Mouse (Mus musculus) cerebellum, postnatal 4 days (tissue): Measurements from ENCODE around the gene Ydjc.

Experiments
- DNase-seq, 2 experiments: peaks; one replicate each; pipeline ENCODE4 v3.0.0; 2022; ENCODE audit warnings: low spot score in 2 of 2, mixed read lengths in 1 of 2

Gene Ydjc

DNA sequence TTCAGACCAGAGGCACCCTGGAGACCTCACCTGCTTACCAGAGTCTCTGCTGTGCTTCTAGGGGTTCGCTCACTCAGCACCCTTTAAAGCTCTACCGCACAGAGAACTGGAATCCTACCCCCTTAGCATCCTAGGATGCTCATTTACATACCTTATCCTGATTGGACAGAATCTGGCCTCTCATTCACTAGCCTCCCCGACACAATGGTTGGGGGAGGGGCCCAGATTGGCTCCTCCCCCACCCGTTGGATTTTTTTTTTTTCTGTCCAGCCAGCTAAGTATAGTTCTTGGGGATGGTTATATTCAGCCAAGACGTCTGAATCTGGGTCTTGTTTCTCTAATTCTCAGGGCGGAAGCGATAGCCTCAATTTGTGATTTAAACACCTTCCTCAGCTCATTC is at the start of gene Ydjc:
Gene Ydjc, plus strand, starts transcription at position 283 of the 400 bp plus-strand sequence.
- DNase-seq: no peak

DNA sequence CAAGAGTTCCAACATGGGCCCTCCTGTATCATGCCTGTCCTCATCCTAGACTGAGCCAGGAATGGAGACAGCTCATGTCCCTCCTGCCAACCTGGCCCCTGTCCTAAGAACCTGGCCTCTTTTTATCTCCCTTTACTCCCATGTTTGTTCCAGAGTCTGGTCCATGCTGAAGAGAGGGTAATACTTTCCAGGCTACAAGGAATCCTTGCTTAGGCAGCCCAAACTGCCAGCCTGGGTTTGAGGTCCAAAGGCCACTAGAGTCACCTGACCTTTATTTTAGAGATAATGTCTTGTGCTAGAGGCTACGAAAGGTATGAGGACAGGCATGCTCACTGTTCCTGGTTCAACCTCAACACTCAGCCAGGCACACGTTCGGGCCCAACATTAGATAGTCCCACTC is 47.5 kb upstream of the Ydjc start:
- no peak for DNase-seq

DNA sequence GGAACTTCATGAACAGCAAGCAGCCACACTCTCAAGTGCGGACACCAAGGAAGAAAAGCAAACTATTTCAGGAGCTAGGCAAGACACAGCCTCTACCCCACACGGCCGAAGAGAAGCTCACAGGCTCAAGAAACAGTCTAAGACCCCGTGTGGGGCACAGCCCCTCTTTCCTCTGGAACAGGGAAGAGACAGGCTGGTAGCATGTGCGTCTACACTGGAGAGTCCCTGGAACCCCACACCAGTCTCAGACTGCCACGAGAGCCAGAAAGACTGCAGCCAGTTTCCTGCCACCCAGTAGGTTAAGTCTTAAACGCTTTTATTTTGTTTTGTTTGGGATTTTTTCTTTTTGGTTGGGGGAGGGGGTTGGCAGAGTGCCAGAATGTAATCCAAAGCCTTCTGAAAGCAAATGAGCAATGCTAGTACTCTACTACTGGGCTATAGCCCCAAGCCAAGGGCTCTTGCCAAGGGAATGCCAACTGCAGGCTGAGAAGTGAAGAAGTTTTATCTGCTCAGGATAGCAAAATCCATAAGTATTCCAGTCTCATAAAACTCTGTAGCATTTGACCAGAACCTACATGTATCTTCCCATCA is 41.7 kb upstream of the Ydjc start:
- DNase-seq: peak in 1 of 2 experiments; percentile 25

DNA sequence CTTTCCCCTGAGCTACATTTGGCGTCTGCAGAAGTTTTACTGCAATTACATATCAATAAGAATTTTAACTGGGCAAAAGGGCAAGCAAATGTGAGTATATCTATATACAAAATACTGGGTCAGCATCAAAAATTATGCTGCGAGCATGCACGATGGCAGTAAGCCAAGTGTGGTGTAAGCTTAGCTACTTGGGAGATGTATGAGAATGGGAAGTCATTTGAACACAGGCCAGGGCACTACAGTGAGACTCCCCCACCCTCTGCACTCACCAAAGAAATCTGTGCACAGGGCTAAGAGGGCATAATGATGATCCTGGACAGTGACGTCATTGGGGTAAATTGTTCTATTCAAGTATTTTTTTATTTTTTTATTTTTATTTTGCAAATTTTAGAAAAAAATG is 39.8 kb upstream of the Ydjc start:
- no peak for DNase-seq

DNA sequence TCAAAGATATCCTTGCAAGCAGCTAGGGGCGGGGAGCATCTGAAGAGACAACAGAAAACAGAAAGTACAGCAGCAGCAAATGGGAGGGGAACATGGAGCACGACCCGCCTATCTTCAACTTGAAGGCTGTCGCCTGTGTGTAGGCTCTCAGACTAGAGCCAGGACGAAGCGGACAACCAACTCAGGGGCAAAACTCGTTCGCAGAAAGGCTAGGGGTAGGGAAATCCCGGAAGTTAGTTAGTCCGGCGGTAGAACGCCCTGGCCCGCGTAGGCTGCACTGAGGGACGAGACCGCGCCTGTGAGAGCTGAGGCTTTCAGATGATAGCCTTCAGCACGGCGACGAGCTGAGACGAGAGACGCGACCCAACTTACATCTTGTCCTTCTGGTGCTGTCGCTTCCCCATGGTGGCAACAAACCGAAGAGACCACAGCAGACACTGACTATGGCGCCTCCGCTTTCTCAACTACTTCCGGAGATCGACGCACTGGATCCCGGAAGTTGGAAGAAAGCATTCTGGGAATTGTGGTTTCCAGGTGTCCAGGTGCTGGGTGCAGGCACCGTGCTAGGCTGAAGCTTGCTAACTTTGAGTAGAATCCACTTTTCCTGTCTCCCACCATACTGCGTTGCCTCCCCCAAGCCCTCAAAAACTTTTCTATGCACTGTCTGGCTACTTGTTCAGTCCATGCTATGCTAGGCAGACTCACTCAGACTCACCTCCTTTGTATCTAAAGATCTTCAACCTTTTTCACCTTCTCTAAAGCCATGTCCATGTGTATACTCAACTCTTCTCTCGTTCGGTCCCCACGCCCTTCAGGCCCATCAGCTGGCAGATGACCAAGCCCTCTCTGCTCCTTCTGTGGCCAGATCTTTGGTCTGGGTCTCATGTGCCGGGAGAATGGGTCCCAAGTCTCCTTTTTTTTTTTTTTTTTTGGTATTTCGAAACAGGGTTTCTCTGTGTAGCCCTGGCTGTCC is 33.4 kb upstream of the Ydjc start, which contains the start of gene Ppil2:
Gene Ppil2, minus strand, starts transcription at position 487 of the 973 bp plus-strand sequence.
- DNase-seq: peak in 1 of 2 experiments; percentile 51

DNA sequence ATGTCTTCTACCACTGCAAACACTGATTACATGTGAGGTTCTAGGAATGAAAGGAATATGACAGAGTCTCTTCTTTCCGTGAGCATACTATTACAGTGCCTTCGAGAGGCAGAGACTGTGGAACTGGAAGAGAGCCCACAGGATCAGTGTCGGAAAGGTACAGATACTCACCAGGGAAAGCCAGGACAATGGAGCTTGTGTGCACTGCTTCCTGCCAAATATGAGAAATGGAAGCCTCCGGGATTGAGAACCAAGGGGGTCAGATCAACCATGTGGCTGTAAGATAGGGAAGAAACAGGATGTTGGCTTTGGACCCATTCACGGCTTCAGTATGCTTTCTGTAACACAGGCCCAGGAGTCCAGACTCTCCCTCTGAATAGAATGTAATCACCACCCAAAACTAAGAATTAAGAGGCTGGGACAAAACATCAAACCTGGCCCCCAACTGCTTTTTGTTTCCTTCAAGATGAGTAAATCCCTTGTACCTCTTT is 27.1 kb upstream of the Ydjc start:
- DNase-seq: no peak

DNA sequence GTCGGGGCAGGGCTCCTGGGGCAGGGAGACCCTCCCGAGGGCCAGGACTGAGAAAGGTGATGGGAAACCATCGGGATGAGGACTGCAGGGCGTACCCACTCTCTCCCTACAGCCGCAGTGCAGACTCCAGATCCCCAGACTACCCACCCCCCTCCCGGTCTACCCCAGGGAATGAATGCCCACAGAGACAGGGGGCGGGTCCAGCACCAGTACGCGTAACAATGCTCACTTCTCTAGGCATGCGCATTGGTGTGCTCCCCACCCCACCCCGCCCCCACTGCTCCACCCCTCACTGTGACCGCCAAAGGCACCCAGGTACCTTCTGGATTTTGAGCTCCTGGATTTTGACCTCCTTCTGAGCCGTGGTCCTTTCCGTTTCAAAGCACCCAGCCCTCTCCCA is 22.9 kb upstream of the Ydjc start:
- DNase-seq: no peak

DNA sequence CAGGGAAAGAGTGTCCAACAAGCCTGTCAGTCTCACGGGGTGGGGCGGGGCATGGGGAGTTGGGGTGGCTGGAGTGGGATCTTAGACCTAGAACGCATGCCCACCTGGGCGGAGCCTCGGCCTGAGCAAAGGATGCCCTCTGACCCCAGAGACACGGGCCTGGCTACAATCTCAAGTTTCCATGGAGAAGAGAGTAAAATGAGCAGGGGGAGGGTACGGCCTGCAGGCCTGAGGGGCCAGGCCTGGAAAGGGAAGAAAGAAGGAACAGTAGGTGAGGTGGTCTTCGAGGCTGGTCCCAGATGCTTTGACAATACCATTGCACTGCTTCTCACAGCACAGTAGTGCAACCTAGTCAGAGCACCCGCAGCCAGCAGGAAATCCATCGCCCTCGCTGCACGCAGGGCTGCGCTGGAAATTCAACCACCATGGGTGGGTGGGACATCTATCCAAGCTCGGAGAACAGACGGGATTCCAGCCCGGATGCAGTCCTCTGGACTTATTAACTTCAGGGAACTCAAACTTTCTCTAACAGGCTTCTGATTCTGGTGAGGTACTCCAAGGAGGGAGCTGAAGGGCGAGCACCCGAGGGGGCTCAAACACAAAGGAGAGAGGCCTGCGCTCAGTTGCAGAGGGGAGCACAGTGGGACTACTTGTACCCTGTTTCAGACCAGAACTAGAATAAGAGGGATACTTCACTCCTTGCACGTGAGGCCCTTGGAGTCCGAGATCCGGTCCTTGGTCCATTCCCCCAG is 20.1 kb upstream of the Ydjc start:
- DNase-seq: no peak

DNA sequence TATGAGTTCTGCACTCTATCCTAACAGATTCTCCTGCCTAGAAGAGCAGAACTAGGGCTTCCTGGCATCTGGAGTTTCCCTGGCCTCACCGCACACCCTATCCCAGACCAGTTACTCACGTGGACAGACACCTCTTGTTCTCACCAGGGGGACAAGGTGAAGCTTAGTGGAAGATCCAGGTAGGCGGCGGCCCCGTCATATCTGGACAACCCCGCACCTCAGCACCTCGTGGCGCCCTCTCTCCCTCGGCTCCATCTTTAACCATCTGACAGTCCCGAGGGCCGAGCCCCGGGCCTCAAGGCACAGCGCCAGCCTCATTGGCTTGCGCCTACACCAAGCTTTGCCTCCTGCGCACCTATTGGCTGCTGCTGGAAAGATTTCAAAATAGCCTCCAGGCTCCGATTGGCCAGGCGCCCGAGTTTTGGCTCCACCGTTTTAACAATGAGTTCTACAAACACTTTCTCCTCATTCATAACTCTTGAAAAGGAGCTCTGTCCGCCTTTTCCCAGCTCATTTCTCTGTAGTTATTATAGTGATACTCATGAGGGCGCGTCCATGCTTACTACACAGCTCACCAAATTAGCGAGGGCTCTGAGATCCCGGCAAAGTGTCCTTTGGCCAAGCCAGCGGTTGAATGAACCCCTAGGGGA is 19.4 kb upstream of the Ydjc start, which contains the start of gene 2610318N02Rik:
Gene 2610318N02Rik, minus strand, starts transcription at position 297 of the 650 bp plus-strand sequence.
- peak in 1 of 2 experiments; percentile 76 for DNase-seq

DNA sequence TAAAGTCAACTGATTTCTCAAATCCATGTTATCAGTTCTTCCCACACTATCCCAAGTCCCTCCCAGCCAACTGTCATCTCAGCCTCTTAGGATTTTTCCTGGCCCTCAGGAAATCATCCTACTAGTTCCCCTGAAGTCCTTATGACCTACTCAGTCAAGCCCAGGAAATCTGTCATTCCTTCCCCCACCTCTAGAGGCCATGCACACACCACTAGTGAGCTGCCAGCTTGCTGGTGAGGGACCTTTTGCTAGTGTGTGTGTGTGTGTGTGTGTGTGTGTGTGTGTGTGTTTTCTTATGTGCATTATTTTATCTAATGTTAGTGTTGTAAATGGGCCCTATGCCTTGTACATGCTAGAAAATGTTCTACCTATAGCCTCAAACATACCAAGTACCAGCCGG is 17.1 kb upstream of the Ydjc start:
- peak in 1 of 2 experiments; percentile 20 for DNase-seq

DNA sequence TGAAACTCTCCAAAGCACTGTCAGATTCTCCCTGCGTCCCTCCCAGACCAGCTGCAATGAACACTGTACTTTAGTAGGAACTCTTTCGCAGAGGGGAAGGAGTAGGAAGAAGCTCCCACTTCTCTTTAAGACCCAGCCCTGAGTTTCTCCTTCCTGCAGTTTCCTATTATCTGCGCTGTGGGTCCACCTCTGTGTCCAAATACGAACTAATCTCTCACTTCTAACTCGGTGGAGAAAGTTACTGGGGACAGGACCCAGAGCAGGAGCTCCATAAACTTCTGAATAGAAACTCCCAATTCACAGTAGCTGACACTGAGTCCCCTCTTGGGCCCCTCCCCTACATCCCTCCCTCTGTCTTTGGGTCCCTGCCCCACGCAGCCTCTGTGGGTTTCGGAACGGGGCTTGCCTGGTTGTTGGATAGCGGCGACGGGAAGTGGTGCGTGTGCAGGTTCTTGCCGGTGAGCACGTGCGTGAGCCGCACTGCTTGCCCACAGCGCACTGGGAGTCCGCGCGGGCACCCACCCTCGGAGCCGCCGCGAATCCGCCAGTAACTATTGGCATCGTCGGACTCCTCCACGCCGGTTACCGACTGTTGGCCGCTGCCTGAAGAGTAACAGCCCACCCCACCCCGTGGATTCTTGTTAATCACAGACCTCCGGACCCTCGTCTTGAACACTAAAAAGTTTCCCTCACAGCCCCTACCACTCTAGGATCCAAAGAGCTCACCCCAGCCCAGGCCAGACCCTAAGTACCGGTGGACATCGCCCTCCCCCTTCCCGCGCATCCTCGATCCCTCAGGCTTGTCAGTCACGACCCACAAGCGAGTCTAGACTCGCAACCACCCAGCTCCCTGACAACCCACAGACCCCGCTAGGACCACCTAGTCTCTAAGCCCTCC is 13.0 kb upstream of the Ydjc start:
- DNase-seq: peak in 1 of 2 experiments; percentile 11

DNA sequence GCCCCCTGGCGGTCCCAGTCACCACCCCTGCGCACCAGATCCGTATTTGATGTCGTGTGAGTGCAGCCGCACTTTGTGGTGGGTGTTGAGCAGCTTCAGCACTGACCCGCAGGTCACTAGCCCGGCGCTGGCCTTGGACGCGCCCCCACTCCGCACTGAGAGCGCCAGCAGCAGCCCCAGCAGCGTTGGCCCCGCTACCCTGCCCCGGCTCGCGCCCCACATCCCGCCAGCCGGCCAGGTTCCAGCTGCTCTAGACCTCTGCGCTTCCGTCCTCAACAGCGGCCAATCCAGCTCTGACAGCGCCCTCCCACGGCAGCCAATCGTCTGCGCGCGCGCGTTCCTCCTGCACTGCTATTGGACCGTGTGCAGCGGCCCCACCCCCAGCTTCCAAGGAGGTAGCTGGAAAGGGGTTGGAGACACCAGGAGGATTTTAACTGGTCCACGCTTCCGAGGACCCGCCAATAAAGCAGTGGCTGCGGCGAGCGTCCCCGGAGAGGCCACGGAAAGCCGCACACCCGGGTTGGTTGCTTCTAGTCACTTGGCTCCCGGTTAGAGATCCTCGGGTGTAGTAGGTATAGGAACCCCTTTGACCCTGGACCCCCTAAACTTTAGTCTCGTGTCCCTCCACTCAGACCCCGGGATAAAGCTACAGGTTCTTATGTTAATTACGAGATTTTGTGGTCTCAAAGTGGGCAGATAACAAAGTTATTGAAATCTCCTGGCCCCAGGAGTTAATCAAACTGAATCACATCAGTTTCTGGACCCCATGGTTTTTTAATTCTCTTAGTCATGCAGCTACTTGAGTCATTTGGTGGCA is 12.1 kb upstream of the Ydjc start, which contains the start of gene Sdf2l1:
Gene Sdf2l1, minus strand, starts transcription at position 295 of the 817 bp plus-strand sequence.
- DNase-seq: peak; percentile 92 to 98

DNA sequence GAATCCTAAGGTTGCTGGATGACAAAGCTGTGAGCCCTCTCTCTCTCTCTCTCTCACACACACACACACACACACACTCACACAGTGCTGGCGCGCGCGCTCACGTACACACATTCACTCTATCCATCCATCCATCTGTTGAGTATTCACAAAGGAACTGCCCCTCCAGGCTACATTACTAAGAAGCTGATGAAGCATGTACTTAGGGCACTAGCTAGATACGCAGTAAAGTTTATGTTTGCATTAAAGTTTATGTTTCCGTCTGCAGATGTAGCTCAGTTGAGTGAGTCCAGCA is 11.6 kb upstream of the Ydjc start:
- DNase-seq: no peak

DNA sequence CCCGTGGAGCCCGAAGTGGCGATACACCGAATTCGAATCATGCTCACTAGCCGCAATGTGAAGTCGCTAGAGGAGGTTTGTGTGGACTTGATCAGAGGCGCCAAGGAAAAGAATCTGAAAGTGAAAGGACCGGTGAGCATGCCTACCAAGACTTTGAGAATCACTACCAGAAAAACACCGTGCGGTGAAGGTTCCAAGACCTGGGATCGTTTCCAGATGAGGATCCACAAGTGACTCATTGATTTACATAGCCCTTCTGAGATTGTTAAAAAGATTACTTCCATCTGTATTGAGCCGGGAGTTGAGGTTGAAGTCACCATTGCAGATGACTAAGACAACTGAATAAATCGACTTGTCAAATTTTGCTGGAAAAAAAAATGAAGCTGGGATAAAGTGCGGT is 7.1 kb upstream of the Ydjc start:
- no peak for DNase-seq

DNA sequence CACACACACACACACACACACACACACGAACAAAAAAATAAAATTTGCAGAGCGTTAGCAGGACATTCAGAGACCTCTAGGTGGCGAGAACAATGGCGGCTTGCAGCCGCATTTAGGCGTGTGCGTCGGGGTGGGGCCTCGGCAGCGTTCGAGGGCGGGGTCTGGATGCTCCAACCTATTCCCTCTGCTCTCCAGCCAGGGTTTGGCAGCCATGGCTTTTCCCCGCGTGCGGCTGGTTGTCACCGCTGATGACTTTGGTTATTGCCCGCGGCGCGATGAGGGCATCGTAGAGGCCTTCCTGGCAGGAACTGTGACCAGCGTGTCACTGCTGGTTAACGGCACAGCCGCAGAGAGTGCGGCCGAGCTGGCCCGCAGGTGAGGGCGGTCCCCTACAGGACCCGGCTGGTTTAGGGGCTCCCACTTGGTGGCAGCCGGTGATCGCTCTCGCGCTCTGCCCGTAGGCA is 2.4 kb downstream of the Ydjc start, which contains the start of gene Ccdc116:
Gene Ccdc116, minus strand, starts transcription at position 458 of the 464 bp plus-strand sequence.
- DNase-seq: peak; percentile 58 to 81

DNA sequence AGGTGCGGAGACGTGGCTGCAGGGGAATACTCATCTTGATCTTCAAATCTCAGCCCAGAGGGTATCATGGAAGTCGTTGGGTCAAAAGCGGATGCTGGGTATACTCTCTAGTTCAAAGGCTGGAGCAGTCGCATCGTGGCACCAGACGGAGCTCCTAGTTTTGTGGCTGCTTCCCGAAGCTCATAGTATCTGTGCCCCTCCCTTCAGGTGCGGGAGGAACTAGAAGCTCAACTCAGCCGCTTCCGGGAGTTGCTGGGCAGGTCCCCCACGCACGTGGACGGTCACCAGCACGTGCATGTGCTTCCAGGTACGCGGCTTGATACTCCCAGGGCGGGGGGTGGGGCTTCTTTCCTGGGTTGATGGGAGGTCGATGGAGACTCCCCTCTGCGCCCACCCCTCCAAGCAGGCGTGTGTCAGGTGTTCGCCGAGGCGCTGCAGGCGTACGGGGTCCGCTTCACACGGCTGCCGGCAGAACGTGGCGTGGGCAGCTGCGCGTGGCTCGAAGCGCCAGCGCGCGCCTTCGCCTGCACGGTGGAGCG is 3.0 kb downstream of the Ydjc start:
- peak in 1 of 2 experiments; percentile 16 for DNase-seq

DNA sequence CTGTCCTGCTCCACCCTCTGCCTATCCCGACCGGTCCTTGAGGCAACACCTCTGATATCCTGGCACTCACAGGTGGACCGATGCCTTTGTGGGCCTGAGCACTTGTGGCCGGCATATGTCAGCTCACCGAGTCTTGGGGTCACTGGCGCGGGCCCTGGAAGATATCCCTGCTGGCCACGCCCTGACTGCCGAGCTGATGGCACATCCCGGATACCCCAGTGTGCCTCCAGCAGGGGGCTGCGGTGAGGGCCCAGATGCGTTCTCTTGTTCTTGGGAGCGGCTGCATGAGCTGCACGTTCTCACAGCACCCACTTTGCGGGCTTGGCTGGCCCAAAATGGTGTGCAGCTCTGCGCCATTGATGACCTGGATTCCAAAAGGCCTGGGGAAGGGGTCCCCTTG is 3.7 kb downstream of the Ydjc start:
- DNase-seq: no peak

DNA sequence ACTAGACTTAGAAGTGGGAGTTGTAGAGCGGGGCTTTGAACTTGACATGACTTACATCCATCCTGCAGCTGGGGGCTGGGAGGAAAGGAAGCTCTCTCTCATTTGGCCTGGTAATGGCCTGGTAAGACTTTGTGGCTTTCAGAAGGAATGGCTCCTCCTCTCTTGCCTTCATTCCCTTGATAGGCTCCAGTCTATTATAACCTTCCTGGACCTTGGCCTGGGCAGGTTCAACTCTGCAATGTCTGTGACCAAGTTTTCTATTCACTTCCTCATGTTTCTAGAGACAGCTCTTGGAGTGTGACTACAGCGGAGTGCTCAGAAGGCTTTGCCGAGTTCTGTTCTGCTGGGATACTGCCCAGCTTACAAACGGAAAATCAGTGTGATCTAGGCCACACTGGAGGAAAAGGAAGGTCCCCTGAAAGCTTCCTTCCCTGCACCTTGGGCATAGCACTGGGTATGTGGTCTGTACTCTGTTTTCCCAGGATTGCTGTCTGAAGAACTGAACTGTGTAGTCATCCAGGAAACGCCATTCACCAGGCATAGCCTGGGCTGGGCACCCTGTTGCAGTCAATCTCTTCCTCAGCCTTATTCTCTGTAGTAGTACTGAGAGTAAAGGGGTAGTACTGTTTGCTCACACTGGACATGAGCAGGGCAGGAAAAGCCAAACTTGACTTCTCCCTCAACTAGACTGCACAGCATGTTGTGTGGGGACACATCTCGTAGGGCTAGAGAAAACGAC is 6.3 kb downstream of the Ydjc start:
- DNase-seq: no peak
